Mouse (Mus musculus) forebrain, embryonic 12.5 days (tissue): ENCODE data around the gene Ccdc167. TPM values are rescaled to one million over a fixed set of nuclear protein-coding genes. Genes with fewer than 3 reads are reported as not detected.

Experiments
- ATAC-seq: fragments of 200-750 bp; cut with Nextera tagmentation; 2 replicates; pipeline ENCODE4 v1.8.0; 2017; ENCODE audit warnings: moderate TSS enrichment; ENCODE audit not compliant: low FRiP score
- H3K27ac ChIP-seq: fragments of 300-500 bp; sonication (generic); 2 replicates; pipeline ENCODE4 v1.5.1; 2016; ENCODE audit warnings: mild to moderate bottlenecking
- H3K27me3 ChIP-seq: fragments of 300-500 bp; sonication (generic); 2 replicates; pipeline ENCODE4 v1.6.1; 2016; ENCODE audit warnings: mild to moderate bottlenecking
- H3K36me3 ChIP-seq: fragments of 300-500 bp; sonication (generic); replicated peaks from 2 replicates; pipeline ENCODE4 v1.6.1; 2016; ENCODE audit warnings: mild to moderate bottlenecking
- H3K4me1 ChIP-seq: fragments of 300-500 bp; sonication (generic); 2 replicates; pipeline ENCODE4 v1.6.1; 2016
- H3K4me2 ChIP-seq: fragments of 300-500 bp; sonication (generic); 2 replicates; pipeline ENCODE4 v1.6.1; 2016; ENCODE audit warnings: mild to moderate bottlenecking, moderate library complexity
- H3K4me3 ChIP-seq: fragments of 300-500 bp; sonication (generic); replicated peaks from 2 replicates; pipeline ENCODE4 v1.5.1; 2016; ENCODE audit warnings: mild to moderate bottlenecking
- H3K9ac ChIP-seq: fragments of 300-500 bp; sonication (generic); 2 replicates; pipeline ENCODE4 v1.6.1; 2016; ENCODE audit warnings: mild to moderate bottlenecking
- H3K9me3 ChIP-seq: fragments of 300-500 bp; sonication (generic); 2 replicates; pipeline ENCODE4 v1.6.1; 2016
- WGBS: fragments of 180-500 bp; shearing (Covaris S2); methylation state at CpG from one replicate; pipeline ENCODE4 v1.1.7; 2016; 5-methylcytosine and 5-hydroxymethylcytosine counted together
- polyA plus RNA-seq: library from polyadenylated mRNA; unstranded; fragments of >200 nt; fragmentation: Nextera tagmentation; extraction: Ambion mirVana; gene quantifications from 2 replicates; pipeline ENCODE4 v1.2.1, GENCODE M21; 2016

Gene Ccdc167
- polyA plus RNA-seq, 1 experiment from 2014 or later = 17.8 TPM

GRCm38 (mm10) chr17:29694516-29694915, 22.3 kb downstream of the Ccdc167 start:
- no peak overlapping the region for H3K4me3 ChIP-seq
- peaks cover 82% of the 10 kb centered on the region for H3K36me3 ChIP-seq
- H3K9me3 ChIP-seq = no peaks in the 10 kb centered on the region
- no peak overlapping the region for H3K27ac ChIP-seq
- no peaks in the 10 kb centered on the region for H3K4me1 ChIP-seq
- no peak overlapping the region for H3K9ac ChIP-seq
- no peaks in the 10 kb centered on the region for H3K27me3 ChIP-seq
- 76% methylated on average over 4 of the region's 4 CpGs for WGBS
- H3K4me2 ChIP-seq = no peak overlapping the region
- no peak for ATAC-seq

- no peak overlapping the region for H3K4me2 ChIP-seq
- WGBS = 89% methylated on average over 2 of the region's 2 CpGs
- H3K27ac ChIP-seq = no peak overlapping the region
- no peak overlapping the region for H3K9ac ChIP-seq
- no peak overlapping the region for H3K4me3 ChIP-seq
- ATAC-seq = no peak
- H3K4me1 ChIP-seq = no peaks in the 10 kb centered on the region
- peaks cover 77% of the 10 kb centered on the region for H3K36me3 ChIP-seq
- no peaks in the 10 kb centered on the region for H3K27me3 ChIP-seq
- H3K9me3 ChIP-seq = no peaks in the 10 kb centered on the region
Observed at GRCm38 (mm10) chr17:29693571-29693970, 23.3 kb downstream of the Ccdc167 start.

DNA sequence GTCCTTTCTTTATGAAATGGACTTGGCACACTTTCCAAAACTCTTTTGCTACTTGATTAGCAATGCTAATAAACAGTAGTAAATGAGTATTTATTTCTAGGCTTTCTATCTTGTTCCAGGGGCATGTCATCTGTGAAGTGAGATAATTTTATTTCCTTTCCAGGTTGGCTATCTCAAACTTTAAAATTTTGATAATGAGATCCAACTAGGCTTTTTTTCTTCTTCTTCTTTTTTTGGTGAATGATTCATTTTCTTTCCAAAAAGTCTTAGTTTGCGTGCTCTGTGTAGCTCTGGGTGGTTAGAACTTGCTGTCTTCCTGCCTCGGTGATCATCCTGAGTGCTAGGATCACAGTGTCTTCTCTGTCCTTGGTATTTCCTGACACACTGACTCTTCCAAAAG, 24.0 kb downstream of the Ccdc167 start:
- no peaks in the 10 kb centered on the region for H3K4me1 ChIP-seq
- H3K9me3 ChIP-seq = no peaks in the 10 kb centered on the region
- H3K9ac ChIP-seq = no peak overlapping the region
- no peak for ATAC-seq
- H3K4me2 ChIP-seq = no peak overlapping the region
- no peak overlapping the region for H3K27ac ChIP-seq
- WGBS = 93% methylated on average over 2 of the region's 2 CpGs
- peaks cover 76% of the 10 kb centered on the region for H3K36me3 ChIP-seq
- H3K27me3 ChIP-seq = no peaks in the 10 kb centered on the region
- H3K4me3 ChIP-seq = no peak overlapping the region

GRCm38 (mm10) chr17:29690257-29690656, 26.6 kb downstream of the Ccdc167 start:
- no peak overlapping the region for H3K27ac ChIP-seq
- ATAC-seq = no peak
- H3K4me1 ChIP-seq = no peaks in the 10 kb centered on the region
- WGBS = 82% methylated on average over 6 of the region's 6 CpGs
- no peak overlapping the region for H3K4me2 ChIP-seq
- peaks cover 80% of the 10 kb centered on the region for H3K36me3 ChIP-seq
- H3K27me3 ChIP-seq = no peaks in the 10 kb centered on the region
- H3K4me3 ChIP-seq = no peak overlapping the region
- H3K9ac ChIP-seq = no peak overlapping the region
- H3K9me3 ChIP-seq = no peaks in the 10 kb centered on the region

- Histone ChIP-seq H3K9me3 (no peaks in the 10 kb centered on the region), H3K27me3 (no peaks in the 10 kb centered on the region), H3K9ac (no peak overlapping the region), H3K4me1 (no peaks in the 10 kb centered on the region), H3K27ac (no peak overlapping the region), H3K36me3 (peaks cover 79% of the 10 kb centered on the region), H3K4me3 (no peak overlapping the region), H3K4me2 (no peak overlapping the region)
- no peak for ATAC-seq
- WGBS = 94% methylated on average over 10 of the region's 10 CpGs
Observed at GRCm38 (mm10) chr17:29688610-29689009, 28.2 kb downstream of the Ccdc167 start.

GRCm38 (mm10) chr17:29687373-29687772, 29.5 kb downstream of the Ccdc167 start:
- Histone ChIP-seq H3K36me3 (peaks cover 87% of the 10 kb centered on the region), H3K4me1 (no peaks in the 10 kb centered on the region), H3K27ac (no peak overlapping the region), H3K4me2 (no peak overlapping the region), H3K9ac (no peak overlapping the region), H3K9me3 (no peaks in the 10 kb centered on the region), H3K4me3 (no peak overlapping the region), H3K27me3 (no peaks in the 10 kb centered on the region)
- ATAC-seq = no peak
- 83% methylated on average over 6 of the region's 6 CpGs for WGBS

DNA sequence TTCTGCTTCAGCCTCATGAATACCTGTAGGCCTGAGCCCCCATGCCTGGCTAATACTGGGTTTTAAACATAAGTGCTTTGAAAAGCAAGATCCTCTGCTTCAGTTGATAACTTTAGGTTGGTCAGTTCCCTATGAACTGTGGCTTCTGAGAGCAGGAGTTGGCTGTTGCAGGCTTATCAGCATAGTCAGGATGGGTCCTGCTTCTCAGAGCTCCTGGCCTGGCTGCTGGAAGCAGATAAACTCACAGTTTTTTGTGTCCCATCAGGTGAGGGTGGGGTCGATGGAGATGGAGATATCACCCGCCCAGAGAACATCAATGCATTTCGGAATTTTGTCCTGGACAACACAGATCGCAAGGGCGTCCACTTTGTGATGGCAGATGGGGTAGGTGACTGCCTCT, 30.1 kb downstream of the Ccdc167 start:
- Histone ChIP-seq H3K36me3 (peaks cover 90% of the 10 kb centered on the region), H3K4me3 (no peak overlapping the region), H3K9me3 (no peaks in the 10 kb centered on the region), H3K27me3 (no peaks in the 10 kb centered on the region), H3K4me2 (no peak overlapping the region), H3K4me1 (no peaks in the 10 kb centered on the region), H3K9ac (no peak overlapping the region), H3K27ac (no peak overlapping the region)
- ATAC-seq = no peak
- 94% methylated on average over 5 of the region's 5 CpGs for WGBS

- H3K4me2 ChIP-seq = no peak overlapping the region
- no peaks in the 10 kb centered on the region for H3K9me3 ChIP-seq
- 94% methylated on average over 4 of the region's 4 CpGs for WGBS
- H3K9ac ChIP-seq = no peak overlapping the region
- no peak overlapping the region for H3K27ac ChIP-seq
- H3K4me1 ChIP-seq = 0 out of 2 replicates have a peak, but pooled peaks cover 5% of the 10 kb centered on the region
- H3K27me3 ChIP-seq = no peaks in the 10 kb centered on the region
- ATAC-seq = no peak
- H3K4me3 ChIP-seq = no peak overlapping the region
- H3K36me3 ChIP-seq = peaks cover 88% of the 10 kb centered on the region
Observed at GRCm38 (mm10) chr17:29684275-29684674, 32.6 kb downstream of the Ccdc167 start.

GRCm38 (mm10) chr17:29683127-29683526, 33.7 kb downstream of the Ccdc167 start:
- 0 out of 2 replicates have a peak, but pooled peaks cover 6% of the 10 kb centered on the region for H3K4me1 ChIP-seq
- H3K27me3 ChIP-seq = no peaks in the 10 kb centered on the region
- no peak overlapping the region for H3K4me3 ChIP-seq
- no peak overlapping the region for H3K9ac ChIP-seq
- no peak for ATAC-seq
- no peak overlapping the region for H3K27ac ChIP-seq
- WGBS = 90% methylated on average over 2 of the region's 2 CpGs
- H3K4me2 ChIP-seq = no peak overlapping the region
- H3K36me3 ChIP-seq = peaks cover 91% of the 10 kb centered on the region
- no peaks in the 10 kb centered on the region for H3K9me3 ChIP-seq

GRCm38 (mm10) chr17:29682261-29682660, 34.6 kb downstream of the Ccdc167 start:
- 74% methylated on average over 7 of the region's 7 CpGs for WGBS
- Histone ChIP-seq H3K27me3 (no peaks in the 10 kb centered on the region), H3K9me3 (no peaks in the 10 kb centered on the region), H3K36me3 (peaks cover 91% of the 10 kb centered on the region), H3K4me2 (no peak overlapping the region), H3K4me3 (no peak overlapping the region), H3K27ac (no peak overlapping the region), H3K9ac (no peak overlapping the region), H3K4me1 (0 out of 2 replicates have a peak, but pooled peaks cover 6% of the 10 kb centered on the region)
- ATAC-seq = no peak

- Histone ChIP-seq H3K4me1 (0 out of 2 replicates have a peak, but pooled peaks cover 6% of the 10 kb centered on the region), H3K36me3 (peaks cover 93% of the 10 kb centered on the region), H3K27me3 (no peaks in the 10 kb centered on the region), H3K9ac (no peak overlapping the region), H3K4me3 (no peak overlapping the region), H3K9me3 (no peaks in the 10 kb centered on the region), H3K4me2 (no peak overlapping the region), H3K27ac (no peak overlapping the region)
- no peak for ATAC-seq
- WGBS = 97% methylated on average over 9 of the region's 9 CpGs
Observed at GRCm38 (mm10) chr17:29681669-29682068, 35.2 kb downstream of the Ccdc167 start.

GRCm38 (mm10) chr17:29680921-29681320, 35.9 kb downstream of the Ccdc167 start:
- H3K4me1 ChIP-seq = 0 out of 2 replicates have a peak, but pooled peaks cover 6% of the 10 kb centered on the region

DNA sequence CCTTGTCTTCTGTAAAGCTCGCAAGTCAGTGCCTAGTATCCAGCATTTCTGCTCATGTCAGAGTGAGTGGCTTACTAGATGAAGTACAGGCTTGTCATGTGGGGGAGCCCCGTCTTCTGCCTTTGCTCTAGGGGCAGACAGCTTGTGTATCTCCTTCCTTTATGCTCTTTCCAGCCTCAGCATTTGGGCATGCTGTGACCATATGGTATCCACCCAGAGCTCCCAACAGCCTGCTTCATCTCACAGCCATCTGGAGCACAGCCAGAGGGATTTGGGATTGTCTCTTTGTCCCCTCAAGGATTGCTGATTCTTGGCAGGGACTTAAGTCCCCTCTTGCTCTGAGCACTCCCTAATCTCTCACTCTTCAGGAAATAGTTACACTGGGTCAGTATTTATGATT, 36.7 kb downstream of the Ccdc167 start:
- Histone ChIP-seq H3K9ac (no peak overlapping the region), H3K4me1 (0 out of 2 replicates have a peak, but pooled peaks cover 6% of the 10 kb centered on the region), H3K4me2 (no peak overlapping the region), H3K9me3 (no peaks in the 10 kb centered on the region), H3K27ac (peak overlapping the region; percentile 71), H3K36me3 (peaks cover 93% of the 10 kb centered on the region), H3K4me3 (no peak overlapping the region), H3K27me3 (no peaks in the 10 kb centered on the region)
- 77% methylated on average over 2 of the region's 2 CpGs for WGBS
- ATAC-seq = no peak

More at GRCm38 (mm10) chr17:29680921-29681320, 35.9 kb downstream of the Ccdc167 start:
- Histone ChIP-seq H3K27me3 (no peaks in the 10 kb centered on the region), H3K4me2 (no peak overlapping the region), H3K36me3 (peaks cover 93% of the 10 kb centered on the region), H3K27ac (0 out of 2 replicates have a peak overlapping the region, but pooled peaks have one; percentile 21), H3K4me3 (no peak overlapping the region), H3K9ac (no peak overlapping the region), H3K9me3 (no peaks in the 10 kb centered on the region)
- WGBS = 93% methylated on average over 2 of the region's 2 CpGs
- ATAC-seq = no peak
